Comparison of ENCODE assay signal across 8 mouse cellular contexts in genomic region chr1:164217791-164218685, GRCm38 (mm10). TPM values are rescaled to one million over a fixed set of nuclear protein-coding genes. Genes with fewer than 3 reads are reported as not detected.
DNase-seq lines count a peak whose midpoint lies in the region; ATAC-seq and TF ChIP-seq lines count a peak whose summit lies in the region.

No protein-coding gene starts in this region.

- no peaks in the 10 kb centered on the region for H3K9me3 ChIP-seq in heart, embryonic 14.5 days (ENCODE audit: control insufficient read depth, low read length)
- no peaks in the 10 kb centered on the region for H3K9me3 ChIP-seq in intestine, embryonic 15.5 days
- no peaks in the 10 kb centered on the region for H3K9me3 ChIP-seq in stomach, postnatal 0 days (ENCODE audit: control insufficient read depth, low read length)

- no peak for TF ChIP-seq EP300 in stomach, postnatal 0 days (optimal IDR thresholded peaks at IDR 0.05)

- ATAC-seq in heart, embryonic 14.5 days (ENCODE audit: insufficient number of reproducible peaks, insufficient read depth, low FRiP score, low read depth): no peak
- ATAC-seq in intestine, embryonic 15.5 days: no peak
- ATAC-seq in stomach, postnatal 0 days (ENCODE audit: low FRiP score, low TSS enrichment): no peak
- no peak for ATAC-seq in inflammation-experienced regulatory T-cells, adult 6 months

- H3K9ac ChIP-seq in heart, embryonic 14.5 days (ENCODE audit: low read length): no peak overlapping the region
- no peak overlapping the region for H3K9ac ChIP-seq in intestine, embryonic 15.5 days
- H3K9ac ChIP-seq in stomach, postnatal 0 days (ENCODE audit: low read length): no peak overlapping the region

- no peak overlapping the region for H3K27ac ChIP-seq in heart, embryonic 14.5 days (replicated peaks in 1 of 2; ENCODE audit: control insufficient read depth in 1 of 2, insufficient read depth in 1 of 2, low read depth in 2 of 2, low read length in 2 of 2)
- no peak overlapping the region for H3K27ac ChIP-seq in intestine, embryonic 15.5 days
- no peak overlapping the region for H3K27ac ChIP-seq in stomach, postnatal 0 days (replicated peaks)

- H3K4me3 ChIP-seq in heart, embryonic 14.5 days (ENCODE audit: control insufficient read depth in 1 of 2, insufficient read depth in 1 of 2, low read depth in 1 of 2, low read length in 2 of 2): peak overlapping the region in 1 of 2 experiments; percentile 10; a peak in 2 of 4 replicates
- H3K4me3 ChIP-seq in intestine, embryonic 15.5 days (replicated peaks): no peak overlapping the region
- H3K4me3 ChIP-seq in stomach, postnatal 0 days (ENCODE audit: low read depth, low read length): no peak overlapping the region

- no peak for DNase-seq in heart, adult 11 months
- DNase-seq in spleen, postnatal 36 days (ENCODE audit: low spot score in 2 of 2): peak; percentile 10 to 31
- no peak for DNase-seq in spleen, postnatal 4 days (ENCODE audit: low spot score in 2 of 2)
- no peak for DNase-seq in stomach, postnatal 0 days (ENCODE audit: low spot score)
- no peak for DNase-seq in adrenal gland, postnatal 36 days

- H3K4me2 ChIP-seq in heart, embryonic 14.5 days (ENCODE audit: low read length): peak overlapping the region; percentile 57
- H3K4me2 ChIP-seq in intestine, embryonic 15.5 days (replicated peaks): peak overlapping the region; percentile 5; the same call in 1 of the 2 replicates
- peak overlapping the region; percentile 26; the same call in 1 of the 2 replicates for H3K4me2 ChIP-seq in stomach, postnatal 0 days (replicated peaks; ENCODE audit: low read depth)

- no peaks in the 10 kb centered on the region for H3K36me3 ChIP-seq in heart, embryonic 14.5 days (ENCODE audit: control insufficient read depth, insufficient read depth, low read length)
- no peaks in the 10 kb centered on the region for H3K36me3 ChIP-seq in intestine, embryonic 15.5 days
- H3K36me3 ChIP-seq in stomach, postnatal 0 days (ENCODE audit: control insufficient read depth, insufficient read depth, low read length): no peaks in the 10 kb centered on the region

- H3K27me3 ChIP-seq in heart, embryonic 14.5 days (ENCODE audit: control insufficient read depth, insufficient read depth, low read length): no peaks in the 10 kb centered on the region
- H3K27me3 ChIP-seq in intestine, embryonic 15.5 days (replicated peaks): no peaks in the 10 kb centered on the region
- no peaks in the 10 kb centered on the region for H3K27me3 ChIP-seq in stomach, postnatal 0 days (ENCODE audit: control insufficient read depth, insufficient read depth, low read length)

- peaks cover 0 to 3% of the 10 kb centered on the region in 2 experiments; a peak in 1 of 4 replicates for H3K4me1 ChIP-seq in heart, embryonic 14.5 days (ENCODE audit: control insufficient read depth in 2 of 2, insufficient read depth in 2 of 2, low read length in 2 of 2)
- no peaks in the 10 kb centered on the region; the same call in 1 of the 2 replicates for H3K4me1 ChIP-seq in intestine, embryonic 15.5 days (replicated peaks)
- H3K4me1 ChIP-seq in stomach, postnatal 0 days (replicated peaks; ENCODE audit: control insufficient read depth, insufficient read depth): 0 out of 2 replicates have a peak, but pooled peaks cover 2% of the 10 kb centered on the region

- WGBS in heart, embryonic 14.5 days: 32% methylated on average over 15 of the region's 15 CpGs
- 29% methylated on average over 15 of the region's 15 CpGs for WGBS in intestine, embryonic 15.5 days
- 33% methylated on average over 15 of the region's 15 CpGs for WGBS in stomach, postnatal 0 days

- no peak for TF ChIP-seq CTCF in stomach, postnatal 0 days (IDR thresholded peaks at IDR 0.05; ENCODE audit: low read depth)

RNA-seq across cellular contexts. Expression of gene Slc19a2, which starts 30.8 kb away (rescaled TPM):
- 7.6 and 8.3 TPM in 2 replicates for polyA plus RNA-seq in heart, embryonic 14.5 days (2014; fragmentation: Nextera tagmentation; extraction: Ambion mirVana)
- 11.6 and 14.2 TPM in 2 replicates for polyA plus RNA-seq in intestine, embryonic 15.5 days (2015; fragmentation: Nextera tagmentation; extraction: Ambion mirVana)
- 14.8 and 15.3 TPM in 2 replicates for polyA plus RNA-seq in stomach, postnatal 0 days (2015; fragmentation: Nextera tagmentation; extraction: Ambion mirVana)
- polyA plus RNA-seq in inflammation-experienced regulatory T-cells, adult 6 months (2017; shearing (Covaris generic)): 1 to 10 TPM; 1.3 to 2.1 (median 1.6) TPM
- total RNA-seq in adrenal gland, postnatal 36 days (2021): 10 to 100 TPM; 17.4 to 25.5 TPM

RNA-seq across cellular contexts. Expression of gene Ccdc181, which starts 57.3 kb away (rescaled TPM):
- polyA plus RNA-seq in heart, embryonic 14.5 days (2014; fragmentation: Nextera tagmentation; extraction: Ambion mirVana): 10.2 and 10.8 TPM in 2 replicates
- polyA plus RNA-seq in intestine, embryonic 15.5 days (2015; fragmentation: Nextera tagmentation; extraction: Ambion mirVana): 8.0 and 8.1 TPM in 2 replicates
- 7.5 and 8.6 TPM in 2 replicates for polyA plus RNA-seq in stomach, postnatal 0 days (2015; fragmentation: Nextera tagmentation; extraction: Ambion mirVana)
- 10 to 100 TPM in 2 of 3 experiments, 1 to 10 TPM in 1; 8.4 to 11.3 (median 10.6) TPM for polyA plus RNA-seq in inflammation-experienced regulatory T-cells, adult 6 months (2017; shearing (Covaris generic))
- total RNA-seq in adrenal gland, postnatal 36 days (2021): 10 to 100 TPM in 1 of 2 experiments, 1 to 10 TPM in 1; 7.9 to 11.1 TPM

Comparison
In these comparisons a context has a peak if more than half of its experiments do, and no peak if none do; other contexts are left out.
1. DNase-seq: peak in spleen, postnatal 36 days (2 of 2); none in heart, adult 11 months (single experiment), spleen, postnatal 4 days (0 of 2), stomach, postnatal 0 days (single experiment) and adrenal gland, postnatal 36 days (0 of 2).
2. H3K4me2 ChIP-seq: peak in every context shown above with its lines; median percentile 57 in heart, embryonic 14.5 days; 26 in stomach, postnatal 0 days; 5 in intestine, embryonic 15.5 days.